Mouse (Mus musculus) stomach, embryonic 16.5 days (tissue): ENCODE data around the gene Ptprd. TPM values are rescaled to one million over a fixed set of nuclear protein-coding genes. Genes with fewer than 3 reads are reported as not detected.

ENCODE experiments used
- ATAC-seq: fragments of 200-750 bp; cut with Nextera tagmentation; 2 replicates; pipeline ENCODE4 v1.8.0; 2017; ENCODE audit warnings: moderate number of reproducible peaks, moderate TSS enrichment; ENCODE audit not compliant: insufficient read depth, low FRiP score
- H3K27ac ChIP-seq: fragments of 300-500 bp; sonication (generic); 2 replicates; pipeline ENCODE4 v1.5.1; 2014; ENCODE audit warnings: low read length
- H3K27me3 ChIP-seq: fragments of 300-500 bp; sonication (generic); 2 replicates; pipeline ENCODE4 v1.6.1; 2014; ENCODE audit warnings: low read length, control low read depth, mixed read lengths; ENCODE audit not compliant: control insufficient read depth, insufficient read depth
- H3K36me3 ChIP-seq: fragments of 300-500 bp; sonication (generic); 2 replicates; pipeline ENCODE4 v1.6.1; 2014; ENCODE audit warnings: low read length; ENCODE audit not compliant: control insufficient read depth, insufficient read depth
- H3K4me1 ChIP-seq: fragments of 300-500 bp; sonication (generic); 2 replicates; pipeline ENCODE4 v1.6.1; 2014; ENCODE audit warnings: low read length, control low read depth, mixed read lengths; ENCODE audit not compliant: control insufficient read depth, insufficient read depth
- H3K4me2 ChIP-seq: fragments of 300-500 bp; sonication (generic); 2 replicates; pipeline ENCODE4 v1.6.1; 2014; ENCODE audit warnings: low read depth, low read length, mixed read lengths
- H3K4me3 ChIP-seq: fragments of 300-500 bp; sonication (generic); replicated peaks from 2 replicates; pipeline ENCODE4 v1.5.1; 2014; ENCODE audit warnings: mild to moderate bottlenecking, low read length
- H3K9ac ChIP-seq: fragments of 300-500 bp; sonication (generic); 2 replicates; pipeline ENCODE4 v1.6.1; 2014; ENCODE audit warnings: low read length
- H3K9me3 ChIP-seq: fragments of 300-500 bp; sonication (generic); replicated peaks from 2 replicates; pipeline ENCODE4 v1.6.1; 2016; ENCODE audit warnings: low read length, control low read depth; ENCODE audit not compliant: control insufficient read depth
- WGBS: fragments of 180-500 bp; shearing (Covaris S2); extraction: QIAGEN DNeasy Blood & Tissue Kit; methylation state at CpG from one replicate; pipeline ENCODE4 v1.1.7; 2014; 5-methylcytosine and 5-hydroxymethylcytosine counted together
- polyA plus RNA-seq: library from polyadenylated mRNA; unstranded; fragments of >200 nt; fragmentation: Nextera tagmentation; extraction: Ambion mirVana; gene quantifications from 2 replicates; pipeline ENCODE4 v1.2.1, GENCODE M21; 2015

The Ptprd gene
- polyA plus RNA-seq, 1 experiment from 2014 or later = 11.0 TPM

GRCm38 (mm10) chr4:76996172-76996571 lies 1215.6 kb downstream of the Ptprd start:
- no peak overlapping the region for H3K4me2 ChIP-seq
- no peaks in the 10 kb centered on the region for H3K9me3 ChIP-seq
- H3K4me1 ChIP-seq = no peaks in the 10 kb centered on the region
- H3K9ac ChIP-seq = no peak overlapping the region
- ATAC-seq = no peak
- WGBS = 89% methylated on average over 4 of the region's 4 CpGs
- H3K27me3 ChIP-seq = no peaks in the 10 kb centered on the region
- no peaks in the 10 kb centered on the region for H3K36me3 ChIP-seq
- no peak overlapping the region for H3K27ac ChIP-seq
- no peak overlapping the region for H3K4me3 ChIP-seq

GRCm38 (mm10) chr4:76989961-76990360 lies 1221.8 kb downstream of the Ptprd start:
- no peak overlapping the region for H3K9ac ChIP-seq
- H3K27ac ChIP-seq = no peak overlapping the region
- no peaks in the 10 kb centered on the region for H3K27me3 ChIP-seq
- no peak overlapping the region for H3K4me2 ChIP-seq
- ATAC-seq = no peak
- H3K4me1 ChIP-seq = no peaks in the 10 kb centered on the region
- H3K9me3 ChIP-seq = no peaks in the 10 kb centered on the region
- 83% methylated on average over 1 of the region's 1 CpGs for WGBS
- H3K4me3 ChIP-seq = no peak overlapping the region
- H3K36me3 ChIP-seq = no peaks in the 10 kb centered on the region

GRCm38 (mm10) chr4:76977056-76977809 lies 1234.5 kb downstream of the Ptprd start:
- no peak overlapping the region for H3K4me3 ChIP-seq
- H3K9me3 ChIP-seq = no peaks in the 10 kb centered on the region
- ATAC-seq = no peak
- H3K27ac ChIP-seq = no peak overlapping the region
- H3K9ac ChIP-seq = no peak overlapping the region
- H3K27me3 ChIP-seq = no peaks in the 10 kb centered on the region
- no peaks in the 10 kb centered on the region for H3K36me3 ChIP-seq
- WGBS = 81% methylated on average over 3 of the region's 3 CpGs
- H3K4me1 ChIP-seq = no peaks in the 10 kb centered on the region
- no peak overlapping the region for H3K4me2 ChIP-seq

GRCm38 (mm10) chr4:76948251-76948650 lies 1263.5 kb downstream of the Ptprd start:
- H3K4me1 ChIP-seq = no peaks in the 10 kb centered on the region
- H3K4me2 ChIP-seq = no peak overlapping the region
- no peak for ATAC-seq
- H3K36me3 ChIP-seq = no peaks in the 10 kb centered on the region
- no peak overlapping the region for H3K9ac ChIP-seq
- no peaks in the 10 kb centered on the region for H3K27me3 ChIP-seq
- no peaks in the 10 kb centered on the region for H3K9me3 ChIP-seq
- no peak overlapping the region for H3K27ac ChIP-seq
- H3K4me3 ChIP-seq = no peak overlapping the region
- 46% methylated on average over 3 of the region's 3 CpGs for WGBS

- Histone ChIP-seq H3K27me3 (no peaks in the 10 kb centered on the region), H3K9ac (no peak overlapping the region), H3K4me1 (no peaks in the 10 kb centered on the region), H3K9me3 (no peaks in the 10 kb centered on the region), H3K36me3 (no peaks in the 10 kb centered on the region), H3K4me3 (no peak overlapping the region), H3K27ac (no peak overlapping the region), H3K4me2 (no peak overlapping the region)
- ATAC-seq = no peak
- WGBS = 53% methylated on average over 6 of the region's 6 CpGs
Observed at GRCm38 (mm10) chr4:76941382-76942360, 1270.1 kb downstream of the Ptprd start.

GRCm38 (mm10) chr4:76931559-76931958 lies 1280.2 kb downstream of the Ptprd start:
- no peak for ATAC-seq
- 75% methylated on average over 2 of the region's 2 CpGs for WGBS

GRCm38 (mm10) chr4:76913532-76914150 lies 1298.1 kb downstream of the Ptprd start:
- H3K27me3 ChIP-seq = no peaks in the 10 kb centered on the region
- 40% methylated on average over 5 of the region's 5 CpGs for WGBS
- H3K4me2 ChIP-seq = no peak overlapping the region
- H3K9ac ChIP-seq = no peak overlapping the region
- H3K9me3 ChIP-seq = no peaks in the 10 kb centered on the region
- ATAC-seq = no peak
- no peak overlapping the region for H3K27ac ChIP-seq
- H3K4me1 ChIP-seq = no peaks in the 10 kb centered on the region
- H3K4me3 ChIP-seq = no peak overlapping the region
- H3K36me3 ChIP-seq = no peaks in the 10 kb centered on the region

More at GRCm38 (mm10) chr4:76931559-76931958, 1280.2 kb downstream of the Ptprd start:
- no peaks in the 10 kb centered on the region for H3K27me3 ChIP-seq
- no peaks in the 10 kb centered on the region for H3K36me3 ChIP-seq
- H3K9ac ChIP-seq = no peak overlapping the region
- no peaks in the 10 kb centered on the region for H3K9me3 ChIP-seq
- H3K27ac ChIP-seq = no peak overlapping the region
- H3K4me1 ChIP-seq = no peaks in the 10 kb centered on the region
- no peak overlapping the region for H3K4me3 ChIP-seq
- H3K4me2 ChIP-seq = no peak overlapping the region

- no peak overlapping the region for H3K4me3 ChIP-seq
- no peak for ATAC-seq
- WGBS = 15% methylated on average over 1 of the region's 1 CpGs
- H3K27me3 ChIP-seq = no peaks in the 10 kb centered on the region
- H3K27ac ChIP-seq = no peak overlapping the region
- no peaks in the 10 kb centered on the region for H3K4me1 ChIP-seq
- no peaks in the 10 kb centered on the region for H3K9me3 ChIP-seq
- no peaks in the 10 kb centered on the region for H3K36me3 ChIP-seq
- H3K9ac ChIP-seq = no peak overlapping the region
- no peak overlapping the region for H3K4me2 ChIP-seq
Observed at GRCm38 (mm10) chr4:76901692-76902091, 1310.1 kb downstream of the Ptprd start.

GRCm38 (mm10) chr4:76889669-76890068 lies 1322.1 kb downstream of the Ptprd start:
- Histone ChIP-seq H3K9ac (no peak overlapping the region), H3K27me3 (no peaks in the 10 kb centered on the region), H3K9me3 (no peaks in the 10 kb centered on the region), H3K4me2 (no peak overlapping the region), H3K27ac (no peak overlapping the region), H3K36me3 (no peaks in the 10 kb centered on the region), H3K4me1 (no peaks in the 10 kb centered on the region), H3K4me3 (no peak overlapping the region)
- no peak for ATAC-seq
- 53% methylated on average over 1 of the region's 1 CpGs for WGBS
